Mouse (Mus musculus) midbrain, postnatal 0 days (tissue): ENCODE data around the gene Prl7b1. TPM values are rescaled to one million over a fixed set of nuclear protein-coding genes. Genes with fewer than 3 reads are reported as not detected.

Source experiments
- ATAC-seq: fragments of 200-750 bp; cut with Nextera tagmentation; 2 replicates; pipeline ENCODE4 v1.8.0; 2017; ENCODE audit warnings: moderate number of reproducible peaks, mild to moderate bottlenecking, moderate TSS enrichment, moderate library complexity; ENCODE audit not compliant: low FRiP score
- DNase-seq: peaks from one replicate; pipeline ENCODE4 v3.0.0-alpha.2; 2015; ENCODE audit warnings: low spot score
- H3K27ac ChIP-seq: fragments of 300-500 bp; sonication (generic); 2 replicates; pipeline ENCODE4 v1.5.1; 2014; ENCODE audit warnings: low read depth, mild to moderate bottlenecking, low read length, mixed read lengths
- H3K27me3 ChIP-seq: fragments of 300-500 bp; sonication (generic); 2 replicates; pipeline ENCODE4 v1.6.1; 2014; ENCODE audit warnings: low read length, control low read depth, mixed read lengths; ENCODE audit not compliant: insufficient read depth
- H3K36me3 ChIP-seq: fragments of 300-500 bp; sonication (generic); 2 replicates; pipeline ENCODE4 v1.6.1; 2014; ENCODE audit warnings: low read length, control low read depth, mixed read lengths; ENCODE audit not compliant: insufficient read depth
- H3K4me1 ChIP-seq: fragments of 300-500 bp; sonication (generic); 2 replicates; pipeline ENCODE4 v1.6.1; 2014; ENCODE audit warnings: mild to moderate bottlenecking, control low read depth, antibody characterized with exemption, low read length, mixed read lengths; ENCODE audit not compliant: insufficient read depth
- H3K4me2 ChIP-seq: fragments of 300-500 bp; sonication (generic); 2 replicates; pipeline ENCODE4 v1.6.1; 2014; ENCODE audit warnings: low read depth, mild to moderate bottlenecking, low read length, mixed read lengths; ENCODE audit not compliant: poor library complexity, severe bottlenecking
- H3K4me3 ChIP-seq: fragments of 300-500 bp; sonication (generic); 2 replicates; pipeline ENCODE4 v1.5.1; 2014; ENCODE audit warnings: low read depth, mild to moderate bottlenecking, low read length, moderate library complexity
- H3K9ac ChIP-seq: fragments of 300-500 bp; sonication (generic); replicated peaks from 2 replicates; pipeline ENCODE4 v1.6.1; 2014; ENCODE audit warnings: mild to moderate bottlenecking, low read length, moderate library complexity, mixed read lengths; ENCODE audit not compliant: poor library complexity, severe bottlenecking
- H3K9me3 ChIP-seq: fragments of 300-500 bp; sonication (generic); 2 replicates; pipeline ENCODE4 v1.6.1; 2016; ENCODE audit warnings: low read length, control low read depth
- CTCF ChIP-seq: IDR thresholded peaks from 2 replicates; pipeline ENCODE4 v1.5.1; 2016; ENCODE audit warnings: antibody characterized with exemption, mild to moderate bottlenecking
- WGBS: fragments of 180-500 bp; shearing (Covaris S2); extraction: QIAGEN DNeasy Blood & Tissue Kit; methylation state at CpG from one replicate; pipeline ENCODE4 v1.1.7; 2014; 5-methylcytosine and 5-hydroxymethylcytosine counted together
- polyA plus RNA-seq: library from polyadenylated mRNA; unstranded; fragments of >200 nt; fragmentation: Nextera tagmentation; extraction: Ambion mirVana; gene quantifications from 2 replicates; pipeline ENCODE4 v1.2.1, GENCODE M21; 2015
- total RNA-seq: library from RNA; depleted of rRNA; stranded (reverse); fragments of >200 nt; gene quantifications from 2 replicates; pipeline ENCODE4 v1.2.3, GENCODE M21; 2014; rRNA removed

The Prl7b1 gene
- total RNA-seq (not detected in 2 replicates), polyA plus RNA-seq (not detected in 2 replicates)

DNA sequence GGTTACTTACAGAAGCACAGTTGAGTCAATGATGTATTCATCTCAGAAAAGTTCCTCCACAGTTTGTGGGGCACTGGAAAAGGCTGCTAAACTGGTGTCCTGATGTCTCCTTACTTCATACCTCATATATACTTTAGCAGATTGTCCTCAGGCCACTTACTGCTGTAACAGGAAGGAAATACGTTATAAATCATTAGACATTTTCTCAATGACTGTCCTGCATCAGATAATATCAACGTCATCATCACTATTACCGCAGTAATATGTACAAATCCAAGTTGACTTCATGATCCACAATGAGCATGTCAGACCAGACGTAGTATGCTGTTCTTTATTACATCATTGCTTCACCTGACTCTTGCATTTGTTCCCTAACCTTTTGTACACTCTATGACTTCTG, at the start of gene Prl7b1:
Prl7b1 (minus strand) TSS at position 101 of the 400 bp plus-strand sequence.
- no peaks in the 10 kb centered on the region for H3K27me3 ChIP-seq
- no peak for DNase-seq
- no peak for ATAC-seq
- no peak within 1 kb of the TSS for H3K27ac ChIP-seq
- no peak within 1 kb of the TSS for H3K4me3 ChIP-seq
- no peak within 1 kb of the TSS for H3K9ac ChIP-seq
- H3K4me2 ChIP-seq = no peak within 1 kb of the TSS
- H3K4me1 ChIP-seq = no peaks in the 10 kb centered on the region
- no peaks in the 10 kb centered on the region for H3K36me3 ChIP-seq
- TF ChIP-seq CTCF = no peak
- WGBS = 78% methylated on average over 4 of the region's 4 CpGs
- no peaks in the 10 kb centered on the region for H3K9me3 ChIP-seq

DNA sequence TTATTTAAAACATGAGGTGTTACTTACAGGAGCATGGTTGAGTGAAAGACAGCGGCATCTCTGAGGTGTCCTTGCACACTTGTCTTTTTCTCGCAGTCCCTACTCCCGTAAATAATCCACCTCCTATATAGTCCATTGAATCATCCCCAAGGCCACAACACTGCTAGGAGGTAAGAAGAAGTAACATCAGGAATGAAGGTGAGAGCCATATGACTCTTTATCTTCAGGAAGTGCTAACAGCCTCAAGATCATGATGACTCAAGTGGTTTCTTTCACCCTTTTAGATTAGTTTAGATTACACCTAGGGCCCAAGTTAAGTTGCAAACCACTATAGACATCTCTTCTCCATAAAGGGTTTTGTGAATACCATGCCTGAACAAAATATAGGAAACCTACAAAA, 32.0 kb upstream of the Prl7b1 start, which contains the start of gene Prl7a1:
Prl7a1 (minus strand) TSS at position 101 of the 400 bp plus-strand sequence.
- no peak for TF ChIP-seq CTCF
- ATAC-seq = no peak

DNA sequence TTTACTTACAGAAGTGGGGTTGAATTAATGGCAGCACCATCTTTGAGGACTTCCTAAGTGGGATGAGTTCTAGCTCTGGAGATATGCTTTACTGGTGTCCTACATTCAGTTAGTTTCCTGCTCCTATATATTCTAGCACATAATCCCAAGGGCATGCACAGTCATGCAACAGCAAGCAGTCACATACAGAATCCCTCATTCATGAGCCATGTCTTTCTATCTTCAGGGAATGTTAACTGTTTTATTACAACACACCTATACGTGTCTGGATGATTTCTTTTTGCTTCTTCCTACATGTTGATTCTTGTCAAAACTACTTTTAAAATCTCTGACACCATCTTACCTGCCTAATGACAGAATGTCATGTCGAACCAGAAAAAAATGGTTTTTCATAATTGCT, 28.3 kb downstream of the Prl7b1 start, which contains the start of gene Prl8a1:
Prl8a1 (minus strand) TSS at position 101 of the 400 bp plus-strand sequence.
- Histone ChIP-seq H3K36me3 (no peaks in the 10 kb centered on the region), H3K4me1 (no peaks in the 10 kb centered on the region), H3K4me2 (no peak within 1 kb of the TSS), H3K27me3 (no peaks in the 10 kb centered on the region), H3K9me3 (no peaks in the 10 kb centered on the region; the same call in 1 of the 2 replicates), H3K9ac (no peak within 1 kb of the TSS), H3K4me3 (no peak within 1 kb of the TSS), H3K27ac (no peak within 1 kb of the TSS)
- DNase-seq = no peak
- WGBS = 82% methylated on average over 2 of the region's 2 CpGs
- TF ChIP-seq CTCF = no peak
- no peak for ATAC-seq

More for the DNA sequence above, 32.0 kb upstream of the Prl7b1 start, which contains the start of gene Prl7a1:
- Histone ChIP-seq H3K9ac (no peak within 1 kb of the TSS), H3K4me2 (no peak within 1 kb of the TSS), H3K27ac (no peak within 1 kb of the TSS), H3K36me3 (no peaks in the 10 kb centered on the region), H3K4me1 (no peaks in the 10 kb centered on the region), H3K9me3 (no peaks in the 10 kb centered on the region), H3K4me3 (no peak within 1 kb of the TSS), H3K27me3 (no peaks in the 10 kb centered on the region)
- no peak for DNase-seq
- 98% methylated on average over 3 of the region's 3 CpGs for WGBS

DNA sequence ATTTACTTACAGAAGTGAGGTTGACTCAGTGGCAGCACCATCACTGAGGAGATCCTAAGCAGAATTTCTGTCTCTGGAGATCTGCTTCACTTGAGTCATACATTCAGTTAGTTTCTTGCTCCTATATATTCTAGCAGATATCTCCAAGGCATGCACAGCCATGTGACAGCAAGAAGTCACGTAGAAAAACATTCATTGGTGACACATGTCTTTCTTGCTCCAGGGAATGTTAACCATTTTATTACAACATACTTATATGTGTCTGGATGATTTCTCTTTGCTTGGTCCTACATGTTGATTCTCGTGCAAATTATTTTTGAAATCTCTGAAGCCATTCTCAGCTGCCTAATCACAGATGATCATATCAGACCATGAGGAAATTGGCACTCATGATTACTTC, 45.9 kb downstream of the Prl7b1 start, which contains the start of gene Prl8a9:
Prl8a9 (minus strand) TSS at position 101 of the 400 bp plus-strand sequence.
- no peaks in the 10 kb centered on the region for H3K36me3 ChIP-seq
- 88% methylated on average over 2 of the region's 2 CpGs for WGBS
- DNase-seq (no peak), ATAC-seq (no peak)
- no peaks in the 10 kb centered on the region for H3K27me3 ChIP-seq
- no peak within 1 kb of the TSS for H3K4me2 ChIP-seq
- no peak within 1 kb of the TSS for H3K4me3 ChIP-seq
- no peaks in the 10 kb centered on the region for H3K4me1 ChIP-seq
- no peak within 1 kb of the TSS for H3K27ac ChIP-seq
- no peak for TF ChIP-seq CTCF
- no peak within 1 kb of the TSS for H3K9ac ChIP-seq
- H3K9me3 ChIP-seq = no peaks in the 10 kb centered on the region

GRCm38 (mm10) chr13:27553336-27553735, 57.0 kb downstream of the Prl7b1 start:
- Histone ChIP-seq H3K4me1 (no peaks in the 10 kb centered on the region), H3K4me3 (no peak overlapping the region), H3K36me3 (no peaks in the 10 kb centered on the region), H3K27ac (no peak overlapping the region), H3K9me3 (no peaks in the 10 kb centered on the region), H3K9ac (no peak overlapping the region), H3K27me3 (no peaks in the 10 kb centered on the region), H3K4me2 (no peak overlapping the region)
- ATAC-seq (no peak), DNase-seq (no peak)
- no peak for TF ChIP-seq CTCF

Other genes with a start within 250 kb of the Prl7b1 start
- gene Prl2b1, start 219.7 kb downstream of the Prl7b1 start, total RNA-seq = not detected in 2 replicates
- gene Prl2b1, start 219.7 kb downstream of the Prl7b1 start, polyA plus RNA-seq = not detected in 2 replicates
- gene Prl8a6, start 171.9 kb downstream of the Prl7b1 start, total RNA-seq = not detected in 2 replicates
- not detected in 2 replicates for gene Prl8a6, start 171.9 kb downstream of the Prl7b1 start, polyA plus RNA-seq
- gene Prl8a8, start 97.4 kb downstream of the Prl7b1 start, total RNA-seq = not detected in 2 replicates
- gene Prl8a8, start 97.4 kb downstream of the Prl7b1 start, polyA plus RNA-seq = not detected in 2 replicates
- gene Prl8a9, start 46.0 kb downstream of the Prl7b1 start, total RNA-seq = not detected in 2 replicates
- not detected in 2 replicates for gene Prl8a9, start 46.0 kb downstream of the Prl7b1 start, polyA plus RNA-seq
- gene Prl8a1, start 28.4 kb downstream of the Prl7b1 start, total RNA-seq = not detected in 2 replicates
- gene Prl8a1, start 28.4 kb downstream of the Prl7b1 start, polyA plus RNA-seq = not detected in 2 replicates
- not detected in 2 replicates for gene Prl7a1, start 31.9 kb upstream of the Prl7b1 start, total RNA-seq
- gene Prl7a1, start 31.9 kb upstream of the Prl7b1 start, polyA plus RNA-seq = not detected in 2 replicates
- gene Prl7a2, start 57.5 kb upstream of the Prl7b1 start, total RNA-seq = not detected in 2 replicates
- not detected in 2 replicates for gene Prl7a2, start 57.5 kb upstream of the Prl7b1 start, polyA plus RNA-seq
- not detected in 2 replicates for gene Prl7d1, start 106.2 kb upstream of the Prl7b1 start, total RNA-seq
- gene Prl7d1, start 106.2 kb upstream of the Prl7b1 start, polyA plus RNA-seq = not detected in 2 replicates
- not detected in 2 replicates for gene Prl7c1, start 170.2 kb upstream of the Prl7b1 start, total RNA-seq
- gene Prl7c1, start 170.2 kb upstream of the Prl7b1 start, polyA plus RNA-seq = 0.17 TPM in 1 of 2 replicates, not detected in the other
- not detected in 2 replicates for gene Prl2a1, start 191.1 kb upstream of the Prl7b1 start, total RNA-seq
- 0.17 TPM in 1 of 2 replicates, not detected in the other for gene Prl2a1, start 191.1 kb upstream of the Prl7b1 start, polyA plus RNA-seq
- not detected in 2 replicates for gene Prl2c1, start 238.8 kb upstream of the Prl7b1 start, total RNA-seq
- not detected in 2 replicates for gene Prl2c1, start 238.8 kb upstream of the Prl7b1 start, polyA plus RNA-seq